Mouse (Mus musculus): ENCODE measurements at regions not wholly inside any gene's neighbourhood (a gene's known extent, or its start where the extent isn't known, plus 50 kb on each side); places are given as distances from the start of the nearest gene placed in this dataset.

GRCm38 (mm10) chr12:110024295-110024694 lies 254.6 kb upstream of the Dio3 start:
- intact Hi-C loops (cut with DNase I): no loop called here

GRCm38 (mm10) chr12:110025171-110025570 lies 253.7 kb upstream of the Dio3 start:
- intact Hi-C loops (cut with DNase I): no loop called here

- intact Hi-C loops (cut with DNase I): no loop called here
Observed at GRCm38 (mm10) chr12:110026033-110026750, 252.7 kb upstream of the Dio3 start.

GRCm38 (mm10) chr12:110027345-110027744 lies 251.5 kb upstream of the Dio3 start:
- intact Hi-C loops (cut with DNase I): no loop called here

- intact Hi-C loops (cut with DNase I): no loop called here
Observed at GRCm38 (mm10) chr12:110027976-110028375, 250.9 kb upstream of the Dio3 start.

GRCm38 (mm10) chr12:110028646-110029045 lies 250.2 kb upstream of the Dio3 start:
- intact Hi-C loops (cut with DNase I): loop anchor here (1.0 kb wide), 1 partner anchor 26 kb away; no protein-coding TSS in a partner anchor

- intact Hi-C loops (cut with DNase I): loop anchor here (10.0 kb wide), 2 partner anchors 113 to 243 kb away; partner anchors contain the start of gene Dio3
Observed at GRCm38 (mm10) chr12:110031326-110031725, 247.5 kb upstream of the Dio3 start.

- intact Hi-C loops (cut with DNase I): loop anchor here (10.0 kb wide), 2 partner anchors 110 to 240 kb away; partner anchors contain the start of gene Dio3
Observed at GRCm38 (mm10) chr12:110035171-110035570, 243.7 kb upstream of the Dio3 start.

- intact Hi-C loops (cut with DNase I): no loop called here
Observed at GRCm38 (mm10) chr12:110040682-110041081, 238.2 kb upstream of the Dio3 start.

GRCm38 (mm10) chr12:110041782-110042181 lies 237.1 kb upstream of the Dio3 start:
- intact Hi-C loops (cut with DNase I): no loop called here

- intact Hi-C loops (cut with DNase I): no loop called here
Observed at GRCm38 (mm10) chr12:110044266-110044665, 234.6 kb upstream of the Dio3 start.

- intact Hi-C loops (cut with DNase I): no loop called here
Observed at GRCm38 (mm10) chr12:110044721-110045120, 234.1 kb upstream of the Dio3 start.

- intact Hi-C loops (cut with DNase I): no loop called here
Observed at GRCm38 (mm10) chr12:110045770-110046330, 233.0 kb upstream of the Dio3 start.

- intact Hi-C loops (cut with DNase I): no loop called here
Observed at GRCm38 (mm10) chr12:110046613-110047012, 232.3 kb upstream of the Dio3 start.

GRCm38 (mm10) chr12:110047466-110048250 lies 231.2 kb upstream of the Dio3 start:
- intact Hi-C loops (cut with DNase I): no loop called here

GRCm38 (mm10) chr12:110049154-110049736 lies 229.6 kb upstream of the Dio3 start:
- intact Hi-C loops (cut with DNase I): no loop called here

GRCm38 (mm10) chr12:110059321-110059720 lies 219.5 kb upstream of the Dio3 start:
- intact Hi-C loops (cut with DNase I): no loop called here

- intact Hi-C loops (cut with DNase I): no loop called here
Observed at GRCm38 (mm10) chr12:110061961-110062360, 216.9 kb upstream of the Dio3 start.

- intact Hi-C loops (cut with DNase I): no loop called here
Observed at GRCm38 (mm10) chr12:110063013-110063412, 215.9 kb upstream of the Dio3 start.

- intact Hi-C loops (cut with DNase I): no loop called here
Observed at GRCm38 (mm10) chr12:110066361-110066885, 212.4 kb upstream of the Dio3 start.

- intact Hi-C loops (cut with DNase I): no loop called here
Observed at GRCm38 (mm10) chr12:110070506-110070905, 208.4 kb upstream of the Dio3 start.

Measured in adrenal gland (tissue).